8 mouse cellular contexts compared by ENCODE assay signal in the genomic region with DNA sequence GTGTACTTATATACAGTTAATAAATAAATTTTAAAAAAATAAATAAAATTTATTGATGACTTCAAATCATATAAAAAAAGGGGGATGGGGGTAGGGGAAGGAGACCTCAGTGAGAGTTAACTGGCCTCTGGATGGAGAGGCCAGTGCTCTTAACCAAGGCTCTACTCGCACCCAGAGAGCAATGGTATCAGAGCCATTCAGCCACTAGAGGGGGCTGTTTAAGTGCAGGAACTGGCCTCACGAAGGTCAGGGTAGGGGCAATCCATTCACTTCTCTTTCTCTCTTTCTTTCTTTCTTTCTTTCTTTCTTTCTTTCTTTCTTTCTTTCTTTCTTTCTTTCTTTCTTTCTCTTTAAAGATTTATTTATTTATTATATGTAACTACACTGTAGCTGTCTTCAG. TPM values are rescaled to one million over a fixed set of nuclear protein-coding genes. Genes with fewer than 3 reads are reported as not detected.
A peak's percentile ranks its signal among the peaks of the same experiment; 100 is the strongest.
DNase-seq lines count a peak whose midpoint lies in the region; ATAC-seq and TF ChIP-seq lines count a peak whose summit lies in the region.
"Had no signal": no experiment of that assay in that cellular context is flagged by ENCODE, and none has a peak within 500 bp of the region (broad histone marks: within the 10 kb centered on the region; RNA-seq: fewer than 3 reads in every experiment).

No protein-coding gene starts in this region.

- H3K36me3 ChIP-seq in lung, postnatal 0 days (ENCODE audit: insufficient read depth, low read length) = peaks cover 17% of the 10 kb centered on the region; the same call in 1 of the 2 replicates

- no peak for DNase-seq in layer of hippocampus, adult 2 months (ENCODE audit: low spot score in 2 of 2)
- no peak for DNase-seq in layer of hippocampus, adult 18-20 months (ENCODE audit: low spot score in 2 of 2)
- peak; percentile 83 for DNase-seq in R1 (ENCODE audit: low read depth, low spot score)
- peak; percentile 69 for DNase-seq in embryo, embryonic 10 days (ENCODE audit: low spot score)
- DNase-seq in lung, postnatal 0 days (ENCODE audit: low spot score) = peak; percentile 61
- DNase-seq in thymus, postnatal 36 days = peak; percentile 39 to 50
- no peak for DNase-seq in left cerebral cortex, postnatal 36 days (ENCODE audit: low spot score in 2 of 2)

- TF ChIP-seq CTCF in layer of hippocampus, adult 2 months (conservative IDR thresholded peaks at IDR 0.05) = peak; percentile 82
- TF ChIP-seq CTCF in lung, postnatal 0 days (IDR thresholded peaks at IDR 0.05) = peak; percentile 73

- no peaks in the 10 kb centered on the region for H3K27me3 ChIP-seq in lung, postnatal 0 days (replicated peaks; ENCODE audit: insufficient read depth, low read length)
- H3K27me3 ChIP-seq: neural tube, embryonic 13.5 days had no signal

- WGBS in lung, postnatal 0 days = 22% methylated on average over 2 of the region's 2 CpGs

- no peak overlapping the region for H3K9ac ChIP-seq in lung, postnatal 0 days (replicated peaks; ENCODE audit: low read depth)
- H3K9ac ChIP-seq: neural tube, embryonic 13.5 days had no signal

- H3K4me1 ChIP-seq in lung, postnatal 0 days (ENCODE audit: insufficient read depth, low read depth, low read length) = peaks cover 4% of the 10 kb centered on the region; the same call in 1 of the 2 replicates

- no peaks in the 10 kb centered on the region for H3K9me3 ChIP-seq in lung, postnatal 0 days (ENCODE audit: low read length)
- H3K9me3 ChIP-seq: neural tube, embryonic 13.5 days had no signal

- no peak for ATAC-seq in lung, postnatal 0 days

- no peak overlapping the region for H3K4me2 ChIP-seq in lung, postnatal 0 days (replicated peaks; ENCODE audit: low read depth, low read length)
- H3K4me2 ChIP-seq: neural tube, embryonic 13.5 days had no signal

- H3K27ac ChIP-seq in layer of hippocampus, adult 2 months = no peak overlapping the region
- no peak overlapping the region for H3K27ac ChIP-seq in lung, postnatal 0 days (ENCODE audit: low read length)
- H3K27ac ChIP-seq: neural tube, embryonic 13.5 days had no signal

- TF ChIP-seq EP300 in lung, postnatal 0 days (IDR thresholded peaks at IDR 0.05) = no peak

- intact Hi-C loops in left cerebral cortex, postnatal 36 days (cut with DNase I) = no loop called here

- no peak overlapping the region for H3K4me3 ChIP-seq in layer of hippocampus, adult 2 months
- H3K4me3 ChIP-seq in lung, postnatal 0 days (ENCODE audit: low read depth, low read length) = no peak overlapping the region
- H3K4me3 ChIP-seq: neural tube, embryonic 13.5 days had no signal

RNA-seq across cellular contexts. Expression of a gene that starts 4.7 kb away (rescaled TPM):
- total RNA-seq in layer of hippocampus, adult 2 months (2021) = 1 to 10 TPM in 1 of 2 experiments, under 1 TPM in 1; 0.64 to 1.1 TPM
- total RNA-seq in layer of hippocampus, adult 18-20 months (2021) = 1 to 10 TPM; 1.5 to 2.3 TPM
- polyA plus RNA-seq in lung, postnatal 0 days (2015; fragmentation: Nextera tagmentation; extraction: Ambion mirVana) = 9.0 and 9.6 TPM in 2 replicates
- 1 to 10 TPM in 1 of 2 experiments, under 1 TPM in 1; 0.41 to 1.8 TPM for total RNA-seq in left cerebral cortex, postnatal 36 days (2021)

RNA-seq across cellular contexts. Expression of a gene that starts 4.8 kb away (rescaled TPM):
- 10 to 100 TPM; 72.7 to 82.2 TPM for total RNA-seq in layer of hippocampus, adult 2 months (2021)
- total RNA-seq in layer of hippocampus, adult 18-20 months (2021) = 10 to 100 TPM; 64.5 to 65.7 TPM
- 19.7 and 19.8 TPM in 2 replicates for polyA plus RNA-seq in lung, postnatal 0 days (2015; fragmentation: Nextera tagmentation; extraction: Ambion mirVana)
- total RNA-seq in left cerebral cortex, postnatal 36 days (2021) = 10 to 100 TPM; 68.3 to 82.9 TPM

RNA-seq across cellular contexts. Expression of a gene that starts 6.5 kb away (rescaled TPM):
- total RNA-seq in layer of hippocampus, adult 2 months (2021) = 10 to 100 TPM; 68.9 to 77.9 TPM
- 10 to 100 TPM; 89.8 to 94.5 TPM for total RNA-seq in layer of hippocampus, adult 18-20 months (2021)
- polyA plus RNA-seq in lung, postnatal 0 days (2015; fragmentation: Nextera tagmentation; extraction: Ambion mirVana) = 273 and 278 TPM in 2 replicates
- total RNA-seq in left cerebral cortex, postnatal 36 days (2021) = 100 to 1,000 TPM in 1 of 2 experiments, 10 to 100 TPM in 1; 90.8 to 101 TPM

RNA-seq across cellular contexts. Expression of a gene that starts 33.1 kb away (rescaled TPM):
- total RNA-seq in layer of hippocampus, adult 2 months (2021) = 10 to 100 TPM; 14.8 to 16.5 TPM
- 10 to 100 TPM; 14.0 to 16.6 TPM for total RNA-seq in layer of hippocampus, adult 18-20 months (2021)
- polyA plus RNA-seq in lung, postnatal 0 days (2015; fragmentation: Nextera tagmentation; extraction: Ambion mirVana) = 4.3 and 5.3 TPM in 2 replicates
- total RNA-seq in left cerebral cortex, postnatal 36 days (2021) = 1 to 10 TPM; 6.9 to 8.4 TPM

RNA-seq across cellular contexts. Expression of a gene that starts 34.4 kb away (rescaled TPM):
- total RNA-seq in layer of hippocampus, adult 2 months (2021) = 100 to 1,000 TPM; 171 to 193 TPM
- 100 to 1,000 TPM; 186 to 189 TPM for total RNA-seq in layer of hippocampus, adult 18-20 months (2021)
- 173 and 177 TPM in 2 replicates for polyA plus RNA-seq in lung, postnatal 0 days (2015; fragmentation: Nextera tagmentation; extraction: Ambion mirVana)
- 100 to 1,000 TPM; 170 TPM for total RNA-seq in left cerebral cortex, postnatal 36 days (2021)

Comparison
In these comparisons a context has a peak if more than half of its experiments do, and no peak if none do; other contexts are left out.
1. DNase-seq: peak in R1 (single experiment), embryo, embryonic 10 days (single experiment), lung, postnatal 0 days (single experiment) and thymus, postnatal 36 days (2 of 2); none in layer of hippocampus, adult 2 months (0 of 2), layer of hippocampus, adult 18-20 months (0 of 2) and left cerebral cortex, postnatal 36 days (0 of 2).